Mouse (Mus musculus): Measurements from ENCODE around the gene Slc13a2.

Slc13a2 gene

DNA sequence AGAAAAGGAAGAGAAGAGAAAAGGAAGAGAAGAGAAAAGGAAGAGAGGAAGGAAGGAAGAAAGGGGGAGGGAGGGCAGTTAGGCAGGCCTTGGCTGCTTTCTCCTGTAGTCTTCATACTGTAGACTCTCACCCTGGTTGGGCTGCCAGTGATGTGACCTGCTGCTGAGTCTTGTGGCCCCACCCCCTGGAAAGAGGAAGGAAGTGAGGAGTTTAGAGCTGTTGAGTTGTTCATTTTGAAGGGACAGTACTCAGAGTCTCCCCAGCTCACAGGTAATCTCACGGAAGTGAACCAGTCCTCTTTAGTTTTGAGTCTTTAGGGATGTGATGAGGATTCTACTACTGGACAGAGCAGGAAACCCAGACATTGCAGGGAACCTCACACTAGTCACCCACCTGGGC is 68.9 kb downstream of the Slc13a2 start:
- no peak for DNase-seq (ENCODE audit: low spot score in 2 of 2)

DNA sequence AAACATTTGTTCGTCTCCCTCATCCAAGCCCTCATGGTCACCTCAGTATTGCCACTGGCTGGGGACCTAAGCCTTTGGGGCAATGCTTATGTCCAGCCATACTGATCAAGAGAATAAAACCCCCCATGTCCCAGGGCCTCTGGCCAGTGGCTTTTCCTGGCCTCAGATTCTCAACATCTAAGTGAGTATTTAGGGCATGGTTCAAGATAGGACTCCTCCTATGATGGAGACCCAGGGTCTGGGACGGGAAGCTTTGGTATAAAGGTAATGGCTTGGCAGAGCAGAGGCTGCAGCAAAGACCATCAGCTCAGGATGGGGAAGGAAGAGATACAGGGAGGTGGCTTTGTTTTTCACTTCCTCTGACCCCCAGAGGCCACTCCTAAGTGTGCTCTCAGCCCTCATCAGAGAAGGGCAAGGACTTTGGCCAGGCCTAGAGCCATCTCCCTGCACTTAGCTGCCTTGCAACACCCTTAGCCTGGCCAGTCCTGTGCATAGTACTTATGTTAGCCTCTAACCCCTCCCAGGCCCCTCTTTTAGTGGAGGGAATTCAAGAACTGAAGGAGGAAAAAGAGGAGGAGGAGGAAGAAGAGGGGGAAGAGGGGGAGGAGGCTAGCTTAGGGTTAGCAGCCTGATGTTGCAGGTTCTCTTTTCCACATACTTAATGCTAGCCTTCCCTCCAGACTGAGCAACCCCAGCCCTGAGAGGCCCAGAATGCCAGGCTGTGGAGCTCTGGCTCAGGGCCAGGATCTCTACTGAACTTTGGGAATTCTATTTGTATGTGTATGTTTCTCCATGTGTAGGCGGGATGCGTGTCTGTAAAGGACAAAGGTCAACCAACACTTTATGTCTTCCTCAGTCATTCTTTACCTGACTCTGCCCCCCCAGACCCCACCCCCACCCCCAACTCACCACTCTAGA is 72.3 kb downstream of the Slc13a2 start:
- no peak for DNase-seq (ENCODE audit: low spot score in 2 of 2)

DNA sequence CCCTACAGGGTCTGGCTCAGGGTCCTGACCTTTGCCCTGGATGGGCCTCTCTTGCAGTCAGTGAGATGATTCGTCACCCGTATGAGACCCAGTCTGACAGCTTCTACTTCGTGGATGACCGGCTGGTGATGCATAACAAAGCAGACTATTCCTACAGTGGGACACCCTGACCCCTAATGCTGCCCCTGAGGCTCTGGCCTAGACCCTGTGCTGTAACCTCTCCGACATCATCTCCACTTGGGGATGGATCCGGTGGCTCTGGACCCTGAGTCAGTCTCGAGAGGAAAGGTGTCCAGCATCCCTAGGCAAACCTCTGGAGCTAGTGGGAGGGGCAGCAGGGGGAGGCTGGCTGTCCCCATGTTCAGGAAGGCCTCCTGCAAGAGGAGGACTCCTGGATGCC is 73.5 kb downstream of the Slc13a2 start:
- no peak for DNase-seq (ENCODE audit: low spot score in 2 of 2)

DNA sequence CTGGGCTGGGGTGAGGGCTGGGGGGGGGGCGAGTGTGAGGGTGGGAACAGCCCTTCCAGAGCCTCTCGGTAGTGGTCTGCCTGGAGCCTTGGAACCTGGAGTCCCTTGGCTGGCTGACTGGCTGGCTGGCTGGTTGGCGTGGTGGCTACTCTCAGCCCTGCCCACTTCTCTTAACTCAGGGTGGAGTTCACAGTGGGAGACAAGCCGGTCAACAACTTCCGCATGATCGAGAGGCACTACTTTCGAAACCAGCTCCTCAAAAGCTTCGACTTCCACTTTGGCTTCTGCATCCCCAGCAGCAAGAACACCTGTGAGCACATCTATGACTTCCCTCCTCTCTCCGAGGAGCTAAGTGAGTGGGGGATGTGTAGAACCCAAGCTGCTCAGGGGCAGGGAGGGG is 74.1 kb downstream of the Slc13a2 start:
- DNase-seq (ENCODE audit: low spot score in 2 of 2) = no peak

All from frontal cortex, postnatal 25 days (tissue).